Mouse (Mus musculus): Measurements from ENCODE around the gene Cdkl1.

- no peak for TF ChIP-seq CTCF (IDR thresholded peaks at IDR 0.05; ENCODE audit: low read depth)
- no peak for TF ChIP-seq EP300 (optimal IDR thresholded peaks at IDR 0.05)
Observed at GRCm38 (mm10) chr12:69729246-69729645, 61.8 kb downstream of the Cdkl1 start.
